Mouse (Mus musculus) MEL (cell line): ENCODE measurements around the gene Shroom1. TPM values are rescaled to one million over a fixed set of nuclear protein-coding genes. Genes with fewer than 3 reads are reported as not detected.

ENCODE experiments used
- DNase-seq: peaks from one replicate; pipeline ENCODE4 v3.0.0; 2011; ENCODE audit warnings: low read depth, low spot score
- H3K27ac ChIP-seq: 2 replicates; pipeline ENCODE4 v1.5.1; 2012; ENCODE audit warnings: low read depth, mild to moderate bottlenecking, control low read depth, low read length, moderate library complexity; ENCODE audit not compliant: control insufficient read depth
- H3K27me3 ChIP-seq, 2 experiments: fragments of 150-350 bp in 1 of 2; sonication (generic) in 1 of 2; 2 replicates each; pipeline ENCODE4 v1.6.1; 2012; ENCODE audit warnings: low read length in 2 of 2, mild to moderate bottlenecking in 2 of 2, improper control_type of control experiment in 1 of 2, moderate library complexity in 1 of 2; ENCODE audit not compliant: insufficient read depth in 2 of 2, control insufficient read depth in 1 of 2
- H3K36me3 ChIP-seq, 2 experiments: 2 replicates each; pipeline ENCODE4 v1.6.1; 2012 to 2014; ENCODE audit warnings: low read length in 2 of 2, improper control_type of control experiment in 1 of 2, inconsistent platforms in 1 of 2, mild to moderate bottlenecking in 1 of 2; ENCODE audit not compliant: insufficient read depth in 2 of 2, control insufficient read depth in 1 of 2
- H3K4me1 ChIP-seq, 2 experiments: fragments of 150-350 bp in 1 of 2; sonication (generic) in 1 of 2; 2 replicates each; pipeline ENCODE4 v1.6.1; 2012; ENCODE audit warnings: low read length in 2 of 2, improper control_type of control experiment in 1 of 2, mild to moderate bottlenecking in 1 of 2; ENCODE audit not compliant: insufficient read depth in 2 of 2, control insufficient read depth in 1 of 2
- H3K4me3 ChIP-seq, 2 experiments: fragments of 150-350 bp in 1 of 2; sonication (generic) in 1 of 2; 2 replicates each; pipeline ENCODE4 v1.5.1; 2012; ENCODE audit warnings: low read depth in 2 of 2, low read length in 2 of 2, mild to moderate bottlenecking in 2 of 2, moderate library complexity in 2 of 2, control low read depth in 1 of 2, improper control_type of control experiment in 1 of 2; ENCODE audit not compliant: control insufficient read depth in 1 of 2, insufficient read depth in 1 of 2
- H3K79me2 ChIP-seq: 2 replicates; pipeline ENCODE4 v1.6.1; 2012; ENCODE audit warnings: mild to moderate bottlenecking, low read length, moderate library complexity; ENCODE audit not compliant: control insufficient read depth, poor library complexity, insufficient read depth
- H3K9ac ChIP-seq: 2 replicates; pipeline ENCODE4 v1.6.1; 2012; ENCODE audit warnings: low read depth, mild to moderate bottlenecking, control low read depth, low read length, moderate library complexity; ENCODE audit not compliant: control insufficient read depth, poor library complexity, severe bottlenecking
- H3K9me3 ChIP-seq: fragments of 150-350 bp; sonication (generic); replicated peaks from 2 replicates; pipeline ENCODE4 v1.6.1; 2012; ENCODE audit warnings: mild to moderate bottlenecking, low read length, improper control_type of control experiment, moderate library complexity; ENCODE audit not compliant: insufficient read depth
- CHD1 ChIP-seq: IDR thresholded peaks from 2 replicates; pipeline ENCODE4 v1.6.1; 2012; ENCODE audit warnings: low read depth, mild to moderate bottlenecking, inconsistent platforms, low read length, improper control_type of control experiment
- CHD2 ChIP-seq: IDR thresholded peaks from 2 replicates; pipeline ENCODE4 v1.6.1; 2011; ENCODE audit warnings: low read length, improper control_type of control experiment
- CTCF ChIP-seq, 3 experiments: IDR thresholded peaks in 2 of 3; conservative IDR thresholded peaks in 1 of 3; 2 replicates each; pipeline ENCODE4 v1.5.1; 2011 to 2012; ENCODE audit warnings: low read length in 3 of 3, low read depth in 2 of 3, mild to moderate bottlenecking in 2 of 3, improper control_type of control experiment in 1 of 3, inconsistent platforms in 1 of 3, mixed read lengths in 1 of 3, moderate library complexity in 1 of 3; ENCODE audit not compliant: control insufficient read depth in 1 of 3, insufficient read depth in 1 of 3, poor library complexity in 1 of 3, severe bottlenecking in 1 of 3
- ELF1 ChIP-seq: IDR thresholded peaks from 2 replicates; pipeline ENCODE4 v1.6.1; 2014; ENCODE audit warnings: low read depth, mild to moderate bottlenecking, inconsistent platforms, low read length, improper control_type of control experiment, moderate library complexity
- EP300 ChIP-seq, 2 experiments: IDR thresholded peaks; 2 replicates each; pipeline ENCODE4 v1.6.1; 2011; ENCODE audit warnings: improper control_type of control experiment in 2 of 2, low read length in 2 of 2, low read depth in 1 of 2, mild to moderate bottlenecking in 1 of 2
- ETS1 ChIP-seq: IDR thresholded peaks from 2 replicates; pipeline ENCODE4 v1.6.1; 2012; ENCODE audit warnings: low read depth, mild to moderate bottlenecking, inconsistent platforms, low read length, improper control_type of control experiment, moderate library complexity
- GABPA ChIP-seq: IDR thresholded peaks from 2 replicates; pipeline ENCODE4 v1.6.1; 2012; ENCODE audit warnings: low read depth, mild to moderate bottlenecking, inconsistent platforms, low read length, improper control_type of control experiment, moderate library complexity
- GATA1 ChIP-seq: IDR thresholded peaks from 2 replicates; pipeline ENCODE4 v1.6.1; 2011; ENCODE audit warnings: low read depth, low read length, improper control_type of control experiment
- HCFC1 ChIP-seq: IDR thresholded peaks from 2 replicates; pipeline ENCODE4 v1.6.1; 2012; ENCODE audit warnings: low read depth, mild to moderate bottlenecking, inconsistent platforms, low read length, improper control_type of control experiment, moderate library complexity
- KAT2A ChIP-seq: conservative IDR thresholded peaks from 2 replicates; pipeline ENCODE4 v1.6.1; 2012; ENCODE audit warnings: low read depth, low read length, improper control_type of control experiment, inconsistent platforms
- MAX ChIP-seq: IDR thresholded peaks from 2 replicates; pipeline ENCODE4 v1.6.1; 2011; ENCODE audit warnings: low read length, improper control_type of control experiment
- MEF2A ChIP-seq: IDR thresholded peaks from 2 replicates; pipeline ENCODE4 v1.6.1; 2014; ENCODE audit warnings: low read depth, mild to moderate bottlenecking, inconsistent platforms, low read length, improper control_type of control experiment; ENCODE audit not compliant: poor library complexity, insufficient replicate concordance, severe bottlenecking; ENCODE audit errors: extremely low read depth
- MXI1 ChIP-seq: IDR thresholded peaks from 2 replicates; pipeline ENCODE4 v1.6.1; 2011; ENCODE audit warnings: mild to moderate bottlenecking, low read depth, low read length, improper control_type of control experiment
- MYB ChIP-seq: IDR thresholded peaks from 2 replicates; pipeline ENCODE4 v1.6.1; 2011; ENCODE audit warnings: mild to moderate bottlenecking, low read depth, low read length, improper control_type of control experiment
- MYC ChIP-seq: IDR thresholded peaks from 2 replicates; pipeline ENCODE4 v1.6.1; 2011; ENCODE audit warnings: low read depth, mild to moderate bottlenecking, low read length, improper control_type of control experiment, moderate library complexity
- NELFE ChIP-seq: IDR thresholded peaks from 2 replicates; pipeline ENCODE4 v1.6.1; 2011; ENCODE audit warnings: low read depth, low read length, improper control_type of control experiment
- NRF1 ChIP-seq: IDR thresholded peaks from 2 replicates; pipeline ENCODE4 v1.6.1; 2014; ENCODE audit warnings: low read depth, mild to moderate bottlenecking, inconsistent platforms, low read length, improper control_type of control experiment, moderate library complexity; ENCODE audit not compliant: poor library complexity, insufficient read depth, severe bottlenecking
- POLR2A ChIP-seq, 2 experiments: IDR thresholded peaks; 2 replicates each; pipeline ENCODE4 v1.6.1; 2011 to 2012; ENCODE audit warnings: low read length in 2 of 2, mild to moderate bottlenecking in 2 of 2, control low read depth in 1 of 2, improper control_type of control experiment in 1 of 2, low read depth in 1 of 2, moderate library complexity in 1 of 2; ENCODE audit not compliant: control insufficient read depth in 1 of 2, insufficient read depth in 1 of 2, poor library complexity in 1 of 2
- POLR2AphosphoS2 ChIP-seq: IDR thresholded peaks from 2 replicates; pipeline ENCODE4 v1.6.1; 2011; ENCODE audit warnings: low read length, improper control_type of control experiment
- POLR2AphosphoS5 ChIP-seq: IDR thresholded peaks from 2 replicates; pipeline ENCODE4 v1.6.1; 2012; ENCODE audit warnings: low read depth, borderline replicate concordance, mild to moderate bottlenecking, inconsistent platforms, low read length, moderate library complexity, mixed read lengths
- RAD21 ChIP-seq: IDR thresholded peaks from 2 replicates; pipeline ENCODE4 v1.6.1; 2011; ENCODE audit warnings: mild to moderate bottlenecking, low read depth, low read length, improper control_type of control experiment
- SIN3A ChIP-seq: IDR thresholded peaks from 2 replicates; pipeline ENCODE4 v1.6.1; 2012; ENCODE audit warnings: low read length, improper control_type of control experiment, inconsistent platforms
- SMC3 ChIP-seq: IDR thresholded peaks from 2 replicates; pipeline ENCODE4 v1.6.1; 2011; ENCODE audit warnings: low read depth, low read length, improper control_type of control experiment
- TAL1 ChIP-seq: IDR thresholded peaks from 2 replicates; pipeline ENCODE4 v1.6.1; 2012; ENCODE audit warnings: mild to moderate bottlenecking, inconsistent platforms, low read length, moderate library complexity, mixed read lengths
- TBP ChIP-seq: IDR thresholded peaks from 2 replicates; pipeline ENCODE4 v1.8.0; 2011; ENCODE audit warnings: low read depth, low read length, improper control_type of control experiment
- UBTF ChIP-seq: IDR thresholded peaks from 2 replicates; pipeline ENCODE4 v1.6.1; 2012; ENCODE audit warnings: low read depth, mild to moderate bottlenecking, inconsistent platforms, low read length, improper control_type of control experiment, moderate library complexity, borderline replicate concordance; ENCODE audit not compliant: insufficient read depth
- USF1 ChIP-seq: IDR thresholded peaks from 2 replicates; pipeline ENCODE4 v1.6.1; 2014; ENCODE audit warnings: low read depth, mild to moderate bottlenecking, inconsistent platforms, low read length, improper control_type of control experiment, moderate library complexity
- ZC3H11A ChIP-seq: IDR thresholded peaks from 2 replicates; pipeline ENCODE4 v1.6.1; 2012; ENCODE audit warnings: low read depth, mild to moderate bottlenecking, inconsistent platforms, low read length, improper control_type of control experiment
- ZKSCAN1 ChIP-seq: IDR thresholded peaks from 2 replicates; pipeline ENCODE4 v1.6.1; 2012; ENCODE audit warnings: low read depth, mild to moderate bottlenecking, inconsistent platforms, low read length, improper control_type of control experiment, moderate library complexity
- ZMIZ1 ChIP-seq: IDR thresholded peaks from 2 replicates; pipeline ENCODE4 v1.6.1; 2012; ENCODE audit warnings: low read depth, mild to moderate bottlenecking, inconsistent platforms, low read length, improper control_type of control experiment, moderate library complexity
- ZNF384 ChIP-seq: IDR thresholded peaks from 2 replicates; pipeline ENCODE4 v1.6.1; 2012; ENCODE audit warnings: low read depth, mild to moderate bottlenecking, inconsistent platforms, low read length, improper control_type of control experiment
- polyA plus RNA-seq, 2 experiments: library from polyadenylated mRNA; stranded (reverse) in 1 of 2; unstranded in 1 of 2; fragments of >175 nt in 1 of 2; fragments of >200 nt in 1 of 2; gene quantifications; 2 replicates each; pipeline versions ENCODE4 v1.2.1 to v1.2.4; 2012; ENCODE audit warnings: low replicate concordance in 2 of 2, low read depth in 1 of 2; ENCODE audit not compliant: insufficient read length in 2 of 2, insufficient read depth in 1 of 2, missing spikeins in 1 of 2
- total RNA-seq: library from RNA; depleted of rRNA; stranded (reverse); fragments of 300-350 nt; gene quantifications from 2 replicates; pipeline ENCODE4 v1.2.3, GENCODE M21; 2012

Shroom1 gene
- total and polyA plus RNA-seq, 3 experiments, result 0.19 TPM; not detected in 2

GRCm38 (mm10) chr11:53469968-53470695 is 13.1 kb downstream of the Shroom1 start, which contains the start of gene Gm9837 (continued):
- TF ChIP-seq UBTF (no peak), NRF1 (no peak), POLR2AphosphoS2 (no peak), SMC3 (peak; percentile 99), ZNF384 (peak; percentile 29; the same call in 1 of the 2 replicates), MYC (0 out of 2 replicates have a peak, but pooled peaks have one; percentile 40), MXI1 (peak; percentile 63), ELF1 (0 out of 2 replicates have a peak, but pooled peaks have one; percentile 7), GATA1 (peak; percentile 53; the same call in 1 of the 2 replicates), HCFC1 (no peak), GABPA (no peak), ZMIZ1 (no peak), CTCF (IDR thresholded peaks at IDR 0.05 in 2 of 3, conservative IDR thresholded peaks at IDR 0.05 in 1 of 3; ENCODE audit: control insufficient read depth in 1 of 3, insufficient read depth in 1 of 3, low read depth in 2 of 3, low read length in 3 of 3, poor library complexity in 1 of 3, severe bottlenecking in 1 of 3) (peak; percentile 92 to 99 (median 99)), USF1 (no peak), ETS1 (no peak), POLR2AphosphoS5 (no peak), MEF2A (no peak), RAD21 (no peak; the same call in none of the 2 replicates), NELFE (no peak), MYB (no peak), POLR2A (IDR thresholded peaks at IDR 0.05; ENCODE audit: control insufficient read depth in 1 of 2, insufficient read depth in 1 of 2, low read depth in 1 of 2, low read length in 2 of 2, poor library complexity in 1 of 2) (no peak), SIN3A (peak; percentile 72)

- Histone ChIP-seq H3K9me3 (no peaks in the 10 kb centered on the region), H3K36me3 (peaks cover 0 to 8% of the 10 kb centered on the region in 2 experiments; a peak in 1 of 4 replicates), H3K79me2 (no peaks in the 10 kb centered on the region), H3K27ac (no peak overlapping the region), H3K4me3 (no peak overlapping the region), H3K4me1 (peaks cover 2 to 11% of the 10 kb centered on the region in 2 experiments; a peak in 3 of 4 replicates), H3K9ac (no peak overlapping the region), H3K27me3 (peaks cover 4 to 5% of the 10 kb centered on the region in 2 experiments)
- DNase-seq, result peak; percentile 48
- TF ChIP-seq KAT2A (no peak), CHD2 (no peak), ZKSCAN1 (no peak), MXI1 (no peak), HCFC1 (no peak), SMC3 (peak; percentile 66), GABPA (no peak), USF1 (no peak), TAL1 (no peak), ELF1 (no peak), MAX (no peak), SIN3A (no peak), NELFE (no peak), ZNF384 (no peak), POLR2A (IDR thresholded peaks at IDR 0.05; ENCODE audit: control insufficient read depth in 1 of 2, insufficient read depth in 1 of 2, low read depth in 1 of 2, low read length in 2 of 2, poor library complexity in 1 of 2) (no peak), ZC3H11A (peak; percentile 71), TBP (no peak), CTCF (IDR thresholded peaks at IDR 0.05 in 2 of 3, conservative IDR thresholded peaks at IDR 0.05 in 1 of 3; ENCODE audit: control insufficient read depth in 1 of 3, insufficient read depth in 1 of 3, low read depth in 2 of 3, low read length in 3 of 3, poor library complexity in 1 of 3, severe bottlenecking in 1 of 3) (peak; percentile 42 to 65 (median 52)), EP300 (IDR thresholded peaks at IDR 0.05; ENCODE audit: low read depth in 1 of 2, low read length in 2 of 2) (no peak), MYB (no peak), ZMIZ1 (no peak), CHD1 (no peak)
Measured at GRCm38 (mm10) chr11:53472709-53473108, 15.7 kb downstream of the Shroom1 start.
